Mouse (Mus musculus) heart, adult 2 months (tissue): ENCODE measurements around the gene Zfp110. TPM values are rescaled to one million over a fixed set of nuclear protein-coding genes. Genes with fewer than 3 reads are reported as not detected.
"Not testable (repeated sequence)": the region's sequence is repeated elsewhere in the genome, so short reads cannot be mapped to it uniquely, and the experiment has no call there.

Source experiments
- DNase-seq, 2 experiments: peaks; one replicate each; pipeline ENCODE4 v3.0.0; 2021
- H3K27ac ChIP-seq: fragments of 200-600 bp; 2 replicates; pipeline ENCODE4 v1.8.1; 2022
- H3K27me3 ChIP-seq: fragments of 200-500 bp; 2 replicates; pipeline ENCODE4 v1.6.1; 2012; ENCODE audit warnings: mild to moderate bottlenecking, low read length, inconsistent platforms, mixed read lengths; ENCODE audit not compliant: control insufficient read depth, insufficient read depth
- H3K36me3 ChIP-seq: fragments of 200-500 bp; 2 replicates; pipeline ENCODE4 v1.6.1; 2012; ENCODE audit warnings: low read length, inconsistent platforms; ENCODE audit not compliant: control insufficient read depth, insufficient read depth
- H3K4me1 ChIP-seq: fragments of 200-500 bp; 2 replicates; pipeline ENCODE4 v1.6.1; 2011; ENCODE audit warnings: low read length; ENCODE audit not compliant: control insufficient read depth, insufficient read depth
- H3K4me3 ChIP-seq: fragments of 200-600 bp; 2 replicates; pipeline ENCODE4 v1.8.1; 2022
- H3K79me2 ChIP-seq: fragments of 200-500 bp; replicated peaks from 2 replicates; pipeline ENCODE4 v1.6.1; 2012; ENCODE audit warnings: mild to moderate bottlenecking, inconsistent platforms, low read length, moderate library complexity, mixed read lengths; ENCODE audit not compliant: control insufficient read depth, insufficient read depth
- H3K9ac ChIP-seq: fragments of 200-500 bp; 2 replicates; pipeline ENCODE4 v1.6.1; 2012; ENCODE audit warnings: low read depth, mild to moderate bottlenecking, control low read depth, inconsistent platforms, low read length, mixed read lengths
- CTCF ChIP-seq: fragments of 200-600 bp; IDR thresholded peaks from 2 replicates; pipeline ENCODE4 v1.8.1; 2022; ENCODE audit warnings: antibody characterized with exemption, mild to moderate bottlenecking, moderate library complexity
- EP300 ChIP-seq: fragments of 200-500 bp; IDR thresholded peaks from 2 replicates; pipeline ENCODE4 v1.6.1; 2011; ENCODE audit warnings: low read depth, low read length, control low read depth; ENCODE audit not compliant: insufficient read depth
- POLR2A ChIP-seq: fragments of 200-500 bp; IDR thresholded peaks from 2 replicates; pipeline ENCODE4 v1.6.1; 2011; ENCODE audit warnings: mild to moderate bottlenecking, low read depth, low read length, control low read depth; ENCODE audit not compliant: insufficient read depth
- WGBS: fragments of 180-500 bp; shearing (Covaris S2); methylation state at CpG from one replicate; pipeline ENCODE4 v1.1.7; 2018; 5-methylcytosine and 5-hydroxymethylcytosine counted together
- intact Hi-C: fragments of 180-260 bp; cut with DNase I; formaldehyde crosslinking; loops from one replicate; pipeline ENCODE4 v1.15.1; 2025
- long read RNA-seq: library from polyadenylated mRNA; stranded (forward); transcript quantifications from one replicate; pipeline ENCODE4 v2.0.0, GENCODE M21; 2021
- polyA plus RNA-seq: library from polyadenylated mRNA; depleted of rRNA; stranded (reverse); fragments of >200 nt; gene quantifications from 2 replicates; pipeline ENCODE4 v1.2.3, GENCODE M21; 2012; rRNA removed
- total RNA-seq, 2 experiments: library from RNA; stranded (reverse); gene quantifications; 2 replicates each; pipeline ENCODE4 v1.2.3; 2021

Zfp110 gene
- total RNA-seq (10 to 100 TPM; 15.9 to 18.0 TPM), polyA plus RNA-seq (4.9 and 9.6 TPM in 2 replicates)
- long read RNA-seq, transcript Zfp110-201 (8 exons, 3,591 nt), result major isoform, 8 of 11 reads
- long read RNA-seq, partial matches to known transcripts, result 0 of 11 reads
- long read RNA-seq, other reads (novel, unspliced or antisense), result 2 of 11 reads

GRCm38 (mm10) chr7:12834162-12835120, at the start of gene Zfp110:
Gene Zfp110 (plus strand): TSS chr7:12834761.
- Histone ChIP-seq H3K36me3 (peaks cover 19% of the 10 kb centered on the region), H3K27me3 (no peaks in the 10 kb centered on the region), H3K4me1 (peaks cover 2% of the 10 kb centered on the region; the same call in 1 of the 2 replicates), H3K9ac (peak within 1 kb of the TSS; percentile 74), H3K79me2 (no peaks in the 10 kb centered on the region), H3K4me3 (peak within 1 kb of the TSS; percentile 62), H3K27ac (peak within 1 kb of the TSS; percentile 96)
- DNase-seq, result peak; percentile 93 to 94
- WGBS, result 2% methylated on average over 47 of the region's 47 CpGs
- TF ChIP-seq CTCF, result peak; percentile 56
- peak; percentile 52; the same call in 1 of the 2 replicates for TF ChIP-seq EP300
- peak; percentile 75 for TF ChIP-seq POLR2A
- intact Hi-C loops, result loop anchor here (2.0 to 10.0 kb wide), 7 partner anchors 16 to 360 kb away; partner anchors contain the start of genes Mzf1, Ube2m, Zfp128 and Zfp329

GRCm38 (mm10) chr7:12787333-12787732, 47.2 kb upstream of the Zfp110 start:
- intact Hi-C loops, result no loop called here

GRCm38 (mm10) chr7:12788025-12788424, 46.5 kb upstream of the Zfp110 start:
- intact Hi-C loops, result no loop called here
- WGBS, result 39% methylated on average over 5 of the region's 5 CpGs
- no peak for TF ChIP-seq CTCF
- no peak for TF ChIP-seq EP300
- no peak for TF ChIP-seq POLR2A

More at GRCm38 (mm10) chr7:12787333-12787732, 47.2 kb upstream of the Zfp110 start:
- no peaks in the 10 kb centered on the region for H3K36me3 ChIP-seq
- no peak for TF ChIP-seq EP300
- TF ChIP-seq CTCF, result no peak
- no peak for TF ChIP-seq POLR2A
- H3K4me3 ChIP-seq, result no peak overlapping the region
- WGBS, result 61% methylated on average over 6 of the region's 6 CpGs
- no peak overlapping the region for H3K9ac ChIP-seq
- H3K27ac ChIP-seq, result no peak overlapping the region
- no peaks in the 10 kb centered on the region for H3K79me2 ChIP-seq
- no peaks in the 10 kb centered on the region for H3K4me1 ChIP-seq
- no peaks in the 10 kb centered on the region for H3K27me3 ChIP-seq
- DNase-seq, result no peak

GRCm38 (mm10) chr7:12792624-12793023, 41.9 kb upstream of the Zfp110 start:
- H3K9ac ChIP-seq, DNase-seq, H3K27ac ChIP-seq, H3K4me1 ChIP-seq, H3K79me2 ChIP-seq, H3K4me3 ChIP-seq, H3K27me3 ChIP-seq, intact Hi-C loops, H3K36me3 ChIP-seq: not testable (repeated sequence)
- 81% methylated on average over 11 of the region's 11 CpGs for WGBS

More at GRCm38 (mm10) chr7:12788025-12788424, 46.5 kb upstream of the Zfp110 start:
- H3K4me1 ChIP-seq, result no peaks in the 10 kb centered on the region
- H3K79me2 ChIP-seq, result no peaks in the 10 kb centered on the region
- no peak for DNase-seq
- H3K27me3 ChIP-seq, result no peaks in the 10 kb centered on the region
- no peak overlapping the region for H3K27ac ChIP-seq
- H3K36me3 ChIP-seq, result no peaks in the 10 kb centered on the region
- no peak overlapping the region for H3K9ac ChIP-seq
- H3K4me3 ChIP-seq, result no peak overlapping the region

- intact Hi-C loops, result no loop called here
- no peak for TF ChIP-seq CTCF
- no peak for TF ChIP-seq EP300
- TF ChIP-seq POLR2A, result no peak
- H3K36me3 ChIP-seq, result no peaks in the 10 kb centered on the region
- no peaks in the 10 kb centered on the region; the same call in 1 of the 2 replicates for H3K4me1 ChIP-seq
- no peak for DNase-seq
- H3K79me2 ChIP-seq, result no peaks in the 10 kb centered on the region
- WGBS, result 72% methylated on average over 2 of the region's 2 CpGs
- H3K27me3 ChIP-seq, result no peaks in the 10 kb centered on the region
- H3K4me3 ChIP-seq, result no peak overlapping the region
- no peak overlapping the region for H3K9ac ChIP-seq
- H3K27ac ChIP-seq, result no peak overlapping the region
Observed at GRCm38 (mm10) chr7:12797971-12798370, 36.6 kb upstream of the Zfp110 start.

GRCm38 (mm10) chr7:12799554-12799953, 35.0 kb upstream of the Zfp110 start:
- no peak overlapping the region for H3K27ac ChIP-seq
- H3K27me3 ChIP-seq, result no peaks in the 10 kb centered on the region
- no peak for TF ChIP-seq EP300
- no peak for TF ChIP-seq CTCF
- no peak for TF ChIP-seq POLR2A
- no peak for DNase-seq
- H3K9ac ChIP-seq, result no peak overlapping the region
- 60% methylated on average over 1 of the region's 1 CpGs for WGBS
- intact Hi-C loops, result no loop called here
- no peaks in the 10 kb centered on the region for H3K36me3 ChIP-seq
- H3K4me1 ChIP-seq, result no peaks in the 10 kb centered on the region; the same call in 1 of the 2 replicates
- H3K4me3 ChIP-seq, result no peak overlapping the region
- no peaks in the 10 kb centered on the region for H3K79me2 ChIP-seq
